Mouse (Mus musculus) heart, embryonic 12.5 days (tissue): ENCODE measurements around the gene Spem2. TPM values are rescaled to one million over a fixed set of nuclear protein-coding genes. Genes with fewer than 3 reads are reported as not detected.

Experiments used
- ATAC-seq: fragments of 200-750 bp; cut with Nextera tagmentation; 2 replicates; pipeline ENCODE4 v1.8.0; 2017; ENCODE audit warnings: moderate TSS enrichment, moderate library complexity; ENCODE audit not compliant: insufficient number of reproducible peaks, low FRiP score
- H3K27ac ChIP-seq: fragments of 300-500 bp; sonication (generic); 2 replicates; pipeline ENCODE4 v1.5.1; 2016; ENCODE audit warnings: mild to moderate bottlenecking, moderate library complexity; ENCODE audit not compliant: poor library complexity, severe bottlenecking
- H3K27me3 ChIP-seq: fragments of 300-500 bp; sonication (generic); replicated peaks from 2 replicates; pipeline ENCODE4 v1.6.1; 2016; ENCODE audit warnings: mild to moderate bottlenecking, moderate library complexity
- H3K36me3 ChIP-seq: fragments of 300-500 bp; sonication (generic); 2 replicates; pipeline ENCODE4 v1.6.1; 2016; ENCODE audit warnings: mild to moderate bottlenecking, moderate library complexity
- H3K4me1 ChIP-seq: fragments of 300-500 bp; sonication (generic); replicated peaks from 2 replicates; pipeline ENCODE4 v1.6.1; 2016; ENCODE audit warnings: mild to moderate bottlenecking
- H3K4me2 ChIP-seq: fragments of 300-500 bp; sonication (generic); 2 replicates; pipeline ENCODE4 v1.6.1; 2016; ENCODE audit warnings: mild to moderate bottlenecking, moderate library complexity
- H3K4me3 ChIP-seq: fragments of 300-500 bp; sonication (generic); 2 replicates; pipeline ENCODE4 v1.5.1; 2016; ENCODE audit warnings: mild to moderate bottlenecking
- H3K9ac ChIP-seq: fragments of 300-500 bp; sonication (generic); 2 replicates; pipeline ENCODE4 v1.6.1; 2016; ENCODE audit warnings: mild to moderate bottlenecking, moderate library complexity
- H3K9me3 ChIP-seq: fragments of 300-500 bp; sonication (generic); replicated peaks from 2 replicates; pipeline ENCODE4 v1.6.1; 2016; ENCODE audit warnings: mild to moderate bottlenecking, moderate library complexity
- WGBS: fragments of 180-500 bp; shearing (Covaris S2); methylation state at CpG from one replicate; pipeline ENCODE4 v1.1.7; 2016; 5-methylcytosine and 5-hydroxymethylcytosine counted together
- polyA plus RNA-seq: library from polyadenylated mRNA; unstranded; fragments of >200 nt; fragmentation: Nextera tagmentation; extraction: Ambion mirVana; gene quantifications from 2 replicates; pipeline ENCODE4 v1.2.1, GENCODE M21; 2016

The Spem2 gene
- polyA plus RNA-seq, 1 experiment from 2014 or later = not detected

DNA sequence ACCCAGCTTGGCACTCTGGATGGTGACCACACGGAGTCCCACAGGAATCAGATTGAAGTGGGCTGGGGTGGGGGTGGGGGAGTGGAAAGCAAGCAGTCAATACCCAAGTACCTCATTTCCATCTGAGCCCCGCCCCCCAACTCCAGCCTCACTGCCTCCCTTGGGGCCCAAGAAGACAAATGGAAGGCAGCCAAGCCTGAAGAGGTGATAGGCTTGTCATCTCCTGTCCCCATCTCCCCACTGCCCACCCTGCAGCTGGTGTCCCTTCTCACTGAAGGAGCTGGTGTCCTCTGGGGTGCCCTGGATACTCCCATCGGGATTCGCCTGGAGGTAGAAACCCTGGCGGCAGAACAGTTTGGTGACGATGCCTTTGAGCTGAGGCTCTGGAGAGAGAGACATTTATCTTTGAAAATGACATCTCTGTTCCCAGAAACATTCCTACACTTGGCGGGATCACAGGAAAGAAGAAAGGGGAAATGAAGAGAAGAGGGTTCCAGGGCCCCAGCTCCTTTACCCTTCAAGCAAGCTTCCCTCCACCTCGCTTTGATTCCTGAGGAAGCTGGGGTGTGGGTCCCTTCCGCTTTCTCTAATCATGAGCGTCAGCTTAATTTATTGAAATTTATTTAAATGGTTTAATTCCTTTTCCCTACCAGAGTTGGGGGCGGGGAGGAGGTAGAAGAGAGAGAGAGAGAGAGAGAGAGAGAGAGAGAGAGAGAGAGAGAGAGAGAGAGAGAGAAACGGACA, 18.7 kb downstream of the Spem2 start:
- Histone ChIP-seq H3K36me3 (no peaks in the 10 kb centered on the region), H3K27ac (no peak overlapping the region), H3K9me3 (no peaks in the 10 kb centered on the region), H3K4me1 (peaks cover 54% of the 10 kb centered on the region), H3K4me3 (peak overlapping the region; percentile 62), H3K9ac (peak overlapping the region; percentile 81), H3K27me3 (peaks cover 49% of the 10 kb centered on the region), H3K4me2 (peak overlapping the region; percentile 89)
- 26% methylated on average over 12 of the region's 12 CpGs for WGBS
- ATAC-seq = no peak

DNA sequence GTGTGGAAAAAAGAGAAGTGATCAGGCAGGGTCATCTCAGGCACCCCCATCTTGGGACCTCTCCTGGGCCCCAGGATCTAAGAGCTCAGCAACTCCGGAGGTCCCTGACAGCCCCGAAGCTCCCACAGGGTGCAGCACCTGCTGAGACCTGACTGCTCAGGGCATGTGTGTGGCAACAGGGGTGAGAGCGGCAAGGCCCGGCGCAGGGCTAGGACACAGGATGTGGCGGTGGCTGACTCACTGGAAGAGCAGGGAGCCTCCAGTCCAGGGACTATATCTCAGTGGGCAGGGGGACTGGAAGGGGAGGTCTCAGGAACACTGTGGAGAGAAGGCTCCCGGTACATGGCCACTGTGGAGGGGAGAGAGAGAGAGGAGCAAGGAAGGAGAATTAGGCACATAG, 20.3 kb downstream of the Spem2 start:
- WGBS = 69% methylated on average over 7 of the region's 7 CpGs
- no peak overlapping the region for H3K4me2 ChIP-seq
- H3K9ac ChIP-seq = no peak overlapping the region
- no peak overlapping the region for H3K27ac ChIP-seq
- peaks cover 41% of the 10 kb centered on the region for H3K4me1 ChIP-seq
- H3K36me3 ChIP-seq = no peaks in the 10 kb centered on the region
- ATAC-seq = no peak
- no peaks in the 10 kb centered on the region for H3K9me3 ChIP-seq
- H3K27me3 ChIP-seq = peaks cover 54% of the 10 kb centered on the region
- no peak overlapping the region for H3K4me3 ChIP-seq

DNA sequence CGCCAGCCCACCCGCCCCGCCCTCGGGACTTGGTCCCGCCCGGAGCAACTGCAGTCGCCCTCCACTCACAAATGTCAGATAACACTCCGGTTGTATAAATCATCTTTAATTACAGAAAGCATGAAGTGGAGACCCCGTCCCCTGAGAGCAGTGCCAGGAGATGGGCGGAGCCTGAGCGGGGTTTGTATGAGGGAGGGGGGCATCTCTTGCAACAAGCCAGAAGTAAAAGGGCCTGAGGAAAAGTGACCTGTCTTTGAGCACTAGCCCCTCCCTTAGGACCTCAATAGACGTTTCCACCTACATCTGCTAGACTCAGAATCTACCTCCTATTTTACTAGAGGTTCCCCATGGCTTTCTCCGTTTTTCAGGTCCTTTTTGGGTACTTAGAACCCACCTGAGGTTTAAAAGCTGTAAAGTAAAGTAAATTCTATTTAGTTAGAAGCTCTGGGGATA, 22.3 kb downstream of the Spem2 start:
- Histone ChIP-seq H3K4me2 (peak overlapping the region; percentile 94), H3K27ac (no peak overlapping the region), H3K36me3 (no peaks in the 10 kb centered on the region), H3K9me3 (no peaks in the 10 kb centered on the region), H3K27me3 (peaks cover 39% of the 10 kb centered on the region), H3K9ac (peak overlapping the region; percentile 63), H3K4me3 (peak overlapping the region; percentile 54), H3K4me1 (peaks cover 23% of the 10 kb centered on the region)
- ATAC-seq = no peak
- WGBS = 4% methylated on average over 13 of the region's 13 CpGs

DNA sequence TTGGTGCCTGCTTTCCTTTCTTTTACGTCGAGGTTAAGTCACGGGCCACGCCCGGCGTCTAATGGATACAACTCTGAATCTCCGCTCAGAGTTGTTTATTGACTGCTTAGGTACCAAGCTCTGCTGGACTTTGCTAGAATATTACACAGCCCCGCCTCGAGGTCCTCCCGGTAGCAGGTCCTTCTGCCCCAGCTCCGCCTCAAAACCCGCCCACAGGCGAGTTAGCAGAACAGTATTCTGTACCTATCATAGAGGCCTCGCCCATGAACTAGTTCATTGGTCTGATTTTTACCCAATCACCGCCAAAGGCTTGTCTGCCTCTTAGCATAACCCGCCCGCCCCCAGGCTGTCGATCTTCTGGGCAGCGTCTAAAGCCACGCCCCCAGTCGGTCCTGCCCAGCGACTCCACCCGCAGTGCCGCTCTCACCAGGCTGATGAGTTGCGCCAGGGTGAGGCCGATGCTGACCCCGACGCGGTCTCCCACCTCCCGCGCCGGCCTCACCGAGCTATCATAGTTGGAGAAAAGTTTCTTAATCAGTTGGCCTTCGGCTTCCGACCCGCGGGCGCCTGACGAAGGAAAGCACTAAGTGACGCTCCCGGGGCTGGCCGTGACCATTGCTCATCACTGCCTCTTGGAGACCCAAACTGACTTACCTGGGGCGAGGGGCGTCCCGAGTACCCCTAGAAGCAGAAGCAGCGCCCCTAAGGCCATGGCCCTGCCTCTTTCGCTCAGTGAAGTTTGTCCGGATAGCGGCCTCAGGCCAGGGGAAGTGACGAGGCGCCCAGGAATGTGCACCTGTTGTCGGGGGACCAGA, 22.9 kb downstream of the Spem2 start, which contains the start of gene Chrnb1:
Gene Chrnb1 (minus strand): TSS at position 776 of the 815 bp plus-strand sequence.
- Histone ChIP-seq H3K27ac (no peak within 1 kb of the TSS), H3K36me3 (no peaks in the 10 kb centered on the region), H3K9ac (peak within 1 kb of the TSS; percentile 63), H3K4me2 (peak within 1 kb of the TSS; percentile 94), H3K4me1 (peaks cover 16% of the 10 kb centered on the region), H3K27me3 (peaks cover 33% of the 10 kb centered on the region), H3K9me3 (no peaks in the 10 kb centered on the region), H3K4me3 (peak within 1 kb of the TSS; percentile 54)
- ATAC-seq = peak; percentile 96
- 2% methylated on average over 52 of the region's 52 CpGs for WGBS

DNA sequence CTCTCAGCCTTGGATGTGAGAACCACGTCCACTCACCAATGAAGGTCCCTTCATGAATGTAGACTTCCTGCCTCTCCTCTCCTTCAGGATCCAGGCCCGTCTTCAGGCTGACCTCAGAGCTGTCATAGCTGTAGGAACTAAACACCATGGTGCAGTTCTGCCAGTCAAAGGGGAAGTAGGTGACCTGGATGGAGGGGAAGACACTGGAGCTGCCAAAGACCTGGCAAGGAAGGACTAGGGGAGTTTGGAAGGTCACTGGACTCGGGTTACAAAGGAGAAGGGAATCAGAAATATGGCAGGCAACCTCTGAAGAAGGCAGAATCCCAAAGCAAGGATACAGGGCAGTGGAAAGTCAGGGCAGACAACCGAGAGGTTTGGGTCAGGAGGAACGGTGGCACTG, 24.8 kb downstream of the Spem2 start:
- Histone ChIP-seq H3K27me3 (peaks cover 20% of the 10 kb centered on the region), H3K4me2 (no peak overlapping the region), H3K36me3 (no peaks in the 10 kb centered on the region), H3K9ac (no peak overlapping the region), H3K27ac (no peak overlapping the region), H3K4me3 (no peak overlapping the region), H3K4me1 (peaks cover 9% of the 10 kb centered on the region; the same call in 1 of the 2 replicates), H3K9me3 (no peaks in the 10 kb centered on the region)
- ATAC-seq = no peak
- 59% methylated on average over 5 of the region's 5 CpGs for WGBS

DNA sequence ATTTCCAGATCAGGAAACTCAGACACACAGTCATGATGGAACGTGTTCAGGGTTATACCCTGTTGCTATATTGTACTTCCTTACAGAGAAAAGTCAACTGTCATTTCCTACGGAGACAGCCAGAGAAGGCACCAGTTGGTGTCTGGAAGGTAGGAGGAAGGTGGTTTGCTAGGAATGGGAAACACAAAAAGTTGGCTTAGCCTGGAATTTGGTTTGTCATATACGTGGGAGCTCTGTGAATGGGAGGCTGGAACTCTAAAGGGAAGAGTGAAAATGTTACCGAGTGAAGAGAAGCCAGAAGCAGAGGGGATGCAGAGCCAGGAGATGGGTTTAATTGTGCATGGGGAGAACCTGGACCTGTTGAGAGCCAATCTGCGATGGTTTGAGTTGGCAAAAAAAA, 26.8 kb downstream of the Spem2 start:
- Histone ChIP-seq H3K9me3 (no peaks in the 10 kb centered on the region), H3K27ac (no peak overlapping the region), H3K9ac (no peak overlapping the region), H3K4me1 (peaks cover 9% of the 10 kb centered on the region; the same call in 1 of the 2 replicates), H3K36me3 (no peaks in the 10 kb centered on the region), H3K27me3 (0 out of 2 replicates have a peak, but pooled peaks cover 6% of the 10 kb centered on the region), H3K4me3 (no peak overlapping the region), H3K4me2 (no peak overlapping the region)
- ATAC-seq = no peak
- 67% methylated on average over 5 of the region's 5 CpGs for WGBS

DNA sequence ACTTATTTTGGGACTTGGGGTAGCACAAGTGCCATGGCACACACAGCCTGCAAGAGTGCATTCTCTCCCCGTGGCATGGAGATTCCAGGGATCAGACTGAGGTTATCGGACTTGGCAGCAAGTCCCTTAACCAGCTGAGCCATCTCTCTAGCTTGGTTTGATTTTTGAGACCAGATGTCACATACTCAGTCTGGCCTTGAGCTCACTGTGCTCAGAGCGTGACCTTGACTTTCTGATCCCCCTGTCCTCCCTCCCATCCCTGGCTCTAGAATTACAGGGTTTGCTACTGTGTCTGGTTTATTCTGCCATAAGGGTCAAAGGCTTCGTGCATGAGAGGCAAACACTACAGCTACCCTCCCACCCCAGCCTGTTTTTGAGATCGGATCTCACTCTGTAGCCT, 28.8 kb downstream of the Spem2 start:
- Histone ChIP-seq H3K9me3 (no peaks in the 10 kb centered on the region), H3K4me3 (no peak overlapping the region), H3K27ac (no peak overlapping the region), H3K36me3 (no peaks in the 10 kb centered on the region), H3K9ac (0 out of 2 replicates have a peak overlapping the region, but pooled peaks have one; percentile 5), H3K4me2 (no peak overlapping the region), H3K4me1 (peaks cover 5% of the 10 kb centered on the region; the same call in 1 of the 2 replicates), H3K27me3 (0 out of 2 replicates have a peak, but pooled peaks cover 6% of the 10 kb centered on the region)
- 56% methylated on average over 5 of the region's 5 CpGs for WGBS
- ATAC-seq = no peak

DNA sequence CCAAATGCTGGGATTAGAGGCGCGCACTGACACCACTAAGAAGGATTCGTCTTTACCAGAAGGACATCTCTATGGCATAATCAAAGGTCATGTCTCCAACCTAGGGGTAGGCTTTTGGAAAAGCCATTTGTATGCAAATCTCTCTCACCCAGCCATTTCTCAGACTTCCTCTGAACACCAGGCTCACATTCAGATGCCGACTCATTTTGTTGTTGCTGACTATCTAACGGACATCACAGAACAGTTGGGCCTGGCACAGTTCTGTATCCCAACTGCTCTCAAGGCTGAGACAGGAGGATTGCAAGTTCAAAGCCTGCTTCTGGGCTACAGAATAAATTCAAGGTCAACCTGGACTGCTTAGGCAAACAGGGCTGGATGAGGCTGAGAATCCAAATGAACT, 31.0 kb downstream of the Spem2 start:
- no peak for ATAC-seq
- no peak overlapping the region for H3K9ac ChIP-seq
- H3K4me2 ChIP-seq = no peak overlapping the region
- H3K9me3 ChIP-seq = no peaks in the 10 kb centered on the region
- H3K4me3 ChIP-seq = no peak overlapping the region
- 84% methylated on average over 5 of the region's 5 CpGs for WGBS
- peaks cover 5% of the 10 kb centered on the region; the same call in 1 of the 2 replicates for H3K4me1 ChIP-seq
- H3K36me3 ChIP-seq = no peaks in the 10 kb centered on the region
- no peak overlapping the region for H3K27ac ChIP-seq
- no peaks in the 10 kb centered on the region for H3K27me3 ChIP-seq

DNA sequence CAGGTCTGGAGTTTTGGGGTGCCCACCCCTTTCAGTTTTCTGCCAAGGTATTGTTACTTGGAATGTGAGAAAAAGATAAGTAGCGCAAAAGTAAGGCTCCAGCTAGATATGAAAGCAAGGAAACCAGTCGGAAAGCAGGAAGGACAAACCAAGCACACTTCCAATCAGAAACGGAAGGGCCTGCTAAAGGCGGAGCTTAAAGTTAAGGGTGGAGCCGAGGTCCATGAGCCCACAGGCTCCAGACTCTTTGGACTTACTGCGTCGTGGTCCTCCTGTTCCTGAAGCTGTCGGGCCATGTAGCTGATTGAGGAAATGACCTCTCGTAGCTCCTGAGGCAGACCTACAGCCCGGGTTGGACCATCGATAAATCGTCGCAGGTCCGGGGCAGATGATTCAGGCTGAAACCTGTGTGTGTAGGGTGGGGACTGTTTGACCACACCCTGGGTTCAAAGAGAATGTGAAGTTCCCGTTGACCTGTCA, 33.4 kb downstream of the Spem2 start:
- H3K9me3 ChIP-seq = no peaks in the 10 kb centered on the region
- peak overlapping the region; percentile 15 for H3K4me3 ChIP-seq
- peak; percentile 66; the same call in 1 of the 2 replicates for ATAC-seq
- WGBS = 18% methylated on average over 15 of the region's 15 CpGs
- H3K9ac ChIP-seq = no peak overlapping the region
- H3K4me2 ChIP-seq = peak overlapping the region; percentile 53
- H3K4me1 ChIP-seq = peaks cover 5% of the 10 kb centered on the region; the same call in 1 of the 2 replicates
- H3K36me3 ChIP-seq = no peaks in the 10 kb centered on the region
- H3K27me3 ChIP-seq = 0 out of 2 replicates have a peak, but pooled peaks cover 3% of the 10 kb centered on the region
- H3K27ac ChIP-seq = no peak overlapping the region

DNA sequence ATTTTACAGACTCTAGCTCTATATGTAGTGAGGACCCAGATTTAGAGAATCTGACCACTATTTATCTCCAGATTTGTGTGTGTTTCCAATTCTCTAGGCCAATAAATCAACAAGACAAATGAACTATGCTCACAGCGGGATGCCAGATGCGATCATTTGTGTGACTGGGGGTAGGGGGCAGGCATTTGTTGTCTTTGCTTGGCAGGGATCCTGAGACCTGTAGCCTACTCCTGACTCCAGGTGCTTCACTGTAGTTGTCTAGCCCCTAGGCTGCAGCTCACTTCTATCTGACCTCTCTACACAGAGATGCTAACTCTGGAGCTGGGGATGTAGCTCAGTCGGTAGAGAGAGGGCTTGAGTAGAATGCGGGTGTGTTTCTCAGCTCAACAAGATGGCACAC, 36.4 kb downstream of the Spem2 start:
- Histone ChIP-seq H3K9ac (no peak overlapping the region), H3K4me2 (no peak overlapping the region), H3K36me3 (peaks cover 18% of the 10 kb centered on the region), H3K27me3 (0 out of 2 replicates have a peak, but pooled peaks cover 10% of the 10 kb centered on the region), H3K4me3 (no peak overlapping the region), H3K27ac (no peak overlapping the region), H3K4me1 (peaks cover 13% of the 10 kb centered on the region), H3K9me3 (no peaks in the 10 kb centered on the region)
- WGBS = 31% methylated on average over 4 of the region's 4 CpGs
- no peak for ATAC-seq

DNA sequence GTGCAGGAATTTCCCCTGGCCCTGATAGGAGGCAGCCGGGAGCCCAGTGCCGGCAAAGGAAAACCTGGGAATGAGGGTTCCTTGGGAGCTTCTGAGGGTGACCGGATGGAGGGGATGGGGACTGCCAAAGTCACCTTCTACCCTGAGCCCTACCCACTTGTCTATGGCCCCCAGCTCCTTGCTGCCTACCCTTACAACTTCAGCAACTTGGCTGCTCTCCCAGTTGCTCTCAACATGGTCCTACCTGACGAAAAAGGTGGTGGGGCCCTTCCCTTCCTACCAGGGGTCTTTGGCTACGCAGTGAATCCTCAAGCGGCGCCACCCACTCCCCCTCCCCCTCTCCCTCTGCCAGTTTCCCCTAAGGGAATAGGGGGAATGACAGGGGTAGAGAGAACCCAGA, 39.3 kb downstream of the Spem2 start:
- peaks cover 21% of the 10 kb centered on the region for H3K27me3 ChIP-seq
- peaks cover 34% of the 10 kb centered on the region for H3K36me3 ChIP-seq
- H3K4me2 ChIP-seq = peak overlapping the region; percentile 4; the same call in 1 of the 2 replicates
- no peak overlapping the region for H3K9ac ChIP-seq
- ATAC-seq = no peak; the same call in 1 of the 2 replicates
- H3K4me1 ChIP-seq = peaks cover 21% of the 10 kb centered on the region
- no peak overlapping the region for H3K4me3 ChIP-seq
- WGBS = 36% methylated on average over 7 of the region's 7 CpGs
- H3K27ac ChIP-seq = no peak overlapping the region
- no peaks in the 10 kb centered on the region for H3K9me3 ChIP-seq
